Mouse (Mus musculus) liver, postnatal 0 days (tissue): ENCODE results near the gene Acsbg1.

ENCODE experiments used
- CTCF ChIP-seq: sonication (generic); IDR thresholded peaks from 2 replicates; pipeline ENCODE4 v1.5.1; 2016; ENCODE audit warnings: antibody characterized with exemption, low read depth
- EP300 ChIP-seq: IDR thresholded peaks from 2 replicates; pipeline ENCODE4 v1.6.1; 2016; ENCODE audit warnings: antibody characterized with exemption, low read depth, mild to moderate bottlenecking

- TF ChIP-seq EP300 (no peak), CTCF (no peak)
Observed at GRCm38 (mm10) chr9:54683814-54684605, 22.3 kb upstream of the Acsbg1 start.
